Mouse (Mus musculus): ENCODE measurements around the gene Ybx2.

DNA sequence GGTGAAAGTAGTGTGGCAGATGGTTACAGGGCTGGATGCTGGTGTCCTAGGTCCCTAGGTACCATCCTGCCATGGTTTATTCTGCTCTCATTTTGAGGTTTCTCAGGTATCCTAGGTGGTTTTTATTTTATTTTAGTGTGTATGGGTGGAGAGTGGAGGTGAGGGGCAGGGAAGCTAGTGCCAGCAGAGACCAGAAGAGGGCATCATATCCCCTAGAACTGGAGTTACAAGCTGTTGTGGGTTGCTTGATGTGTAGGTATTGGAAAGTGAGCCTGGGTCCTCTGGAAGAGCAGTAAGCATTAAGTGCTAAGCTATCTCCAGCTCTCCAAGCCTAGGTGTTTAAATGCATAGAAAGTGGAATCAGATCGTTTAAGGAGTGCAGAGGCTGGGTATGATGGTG, 16.7 kb downstream of the Ybx2 start:
- TF ChIP-seq POLR2A (IDR thresholded peaks at IDR 0.05; ENCODE audit: borderline replicate concordance, extremely low read depth, insufficient read depth, insufficient read length, poor library complexity, severe bottlenecking) (no peak), CTCF (IDR thresholded peaks at IDR 0.05; ENCODE audit: borderline replicate concordance, extremely low read depth, insufficient read depth, insufficient read length) (no peak)
